Mouse (Mus musculus): Measurements from ENCODE around the gene Wdr70.

DNA sequence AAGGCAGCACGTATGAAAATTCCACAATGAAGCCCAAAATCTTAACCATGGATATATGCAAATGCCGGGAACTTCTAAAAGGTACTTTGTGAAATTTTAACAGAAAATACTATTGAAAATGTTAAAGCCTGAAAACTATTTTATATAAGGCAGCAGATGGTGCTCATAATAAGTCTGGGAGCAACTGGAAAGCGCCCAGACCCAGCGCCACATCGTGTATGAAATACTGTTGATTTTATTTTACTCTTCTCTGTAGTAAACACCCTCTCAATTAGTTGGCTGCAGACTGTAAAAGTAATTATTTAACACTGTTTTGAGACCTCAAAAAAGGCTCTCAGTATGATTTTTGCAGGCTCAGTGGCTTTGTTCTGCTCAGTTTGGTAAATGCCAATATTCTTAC is 126.5 kb downstream of the Wdr70 start:
- TF ChIP-seq POLR2A (IDR thresholded peaks at IDR 0.05; ENCODE audit: insufficient read length, low read depth) = no peak
- no peak for TF ChIP-seq MAX (IDR thresholded peaks at IDR 0.05; ENCODE audit: low read depth)
- TF ChIP-seq CEBPB (IDR thresholded peaks at IDR 0.05; ENCODE audit: insufficient read depth, poor library complexity, severe bottlenecking) = no peak
- no peak for TF ChIP-seq USF1 (IDR thresholded peaks at IDR 0.05; ENCODE audit: low read depth)
- no peak for TF ChIP-seq REST (IDR thresholded peaks at IDR 0.05; ENCODE audit: insufficient read depth, insufficient read length)
- TF ChIP-seq MYOD1 (IDR thresholded peaks at IDR 0.05; ENCODE audit: control insufficient read depth in 1 of 3, insufficient read length in 2 of 3, low read depth in 2 of 3) = no peak
